Mouse (Mus musculus): ENCODE measurements around the gene Chpf.

Gene Chpf

DNA sequence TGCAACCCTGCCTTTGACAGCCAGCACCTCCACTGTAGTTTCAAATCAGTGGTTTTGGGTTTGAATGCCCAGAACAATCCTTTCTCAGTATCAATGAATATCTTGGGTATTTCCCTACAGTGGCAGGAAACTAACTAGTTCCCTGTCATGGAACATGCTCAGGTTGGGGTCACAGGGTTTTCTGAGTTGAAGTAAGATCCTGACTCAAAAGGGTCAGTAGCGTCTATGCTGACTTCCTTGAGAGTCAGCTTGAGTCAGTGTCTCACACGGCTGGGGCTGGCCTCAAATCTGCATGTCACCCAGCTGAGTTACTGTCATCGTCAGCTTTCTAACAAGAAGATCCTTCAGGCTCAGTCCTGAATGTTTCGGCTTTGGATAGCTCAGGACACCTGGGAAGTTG is 19.8 kb upstream of the Chpf start:
- DNase-seq: no peak

DNA sequence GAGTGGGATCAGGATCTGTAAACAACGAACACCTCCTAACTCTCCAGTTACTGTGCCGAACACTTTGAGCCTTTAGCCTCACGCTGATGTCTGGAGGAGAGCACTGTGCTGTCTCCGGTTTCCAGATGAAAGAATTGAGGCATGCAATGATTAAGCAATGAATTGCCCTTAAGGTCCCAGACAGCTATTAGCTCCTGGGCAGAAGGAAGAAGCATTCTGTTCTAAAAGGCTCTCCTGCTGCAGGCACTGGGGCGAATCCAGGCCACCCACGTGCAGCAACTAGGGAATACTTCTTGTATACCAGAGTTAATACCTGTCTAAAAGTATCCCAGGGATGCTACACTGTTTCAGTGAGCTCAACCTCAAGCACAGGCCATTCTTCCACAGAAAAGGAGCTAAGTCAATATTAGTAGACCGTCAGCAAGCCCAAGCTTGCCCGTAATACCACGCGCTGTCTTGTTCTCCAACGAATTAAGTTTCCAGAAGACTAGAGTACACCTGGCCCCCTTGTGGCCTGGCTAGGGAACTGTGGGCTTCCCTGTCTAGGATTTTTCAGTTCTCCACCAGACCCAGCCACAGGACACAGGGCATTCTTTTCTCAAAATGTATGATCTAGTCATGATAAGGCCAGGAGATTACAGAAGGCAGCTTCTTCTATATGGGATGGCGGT is 15.9 kb upstream of the Chpf start:
- DNase-seq: peak; percentile 42

DNA sequence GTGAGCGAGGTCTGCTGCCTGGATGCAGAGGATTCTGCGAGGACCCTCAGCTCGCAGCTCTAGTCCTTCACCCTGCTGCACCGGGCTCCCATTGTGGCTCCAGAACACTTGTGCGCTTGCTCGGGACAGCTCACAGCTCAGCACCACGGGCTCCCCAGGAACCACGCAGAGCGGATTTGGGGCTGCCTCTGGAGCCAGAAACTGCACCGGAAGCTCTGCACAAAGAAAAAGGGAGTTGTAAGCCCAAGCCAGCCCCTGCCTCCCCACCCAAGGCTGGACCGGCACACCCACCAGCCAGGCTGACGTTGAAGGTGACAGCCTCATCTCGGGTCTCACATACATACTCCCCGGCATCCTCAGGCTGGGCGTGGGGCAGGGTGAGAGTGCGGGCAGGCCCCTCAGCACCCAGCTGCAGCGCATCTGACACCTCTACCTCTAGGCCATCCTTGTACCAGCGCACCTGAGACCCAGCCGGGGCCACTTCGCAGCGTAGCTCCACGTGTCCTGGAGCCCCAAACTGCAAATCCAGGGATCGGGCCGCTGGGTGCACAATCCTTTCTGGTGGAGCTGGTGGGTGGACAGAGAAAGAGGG is 13.6 kb upstream of the Chpf start:
- no peak for DNase-seq

DNA sequence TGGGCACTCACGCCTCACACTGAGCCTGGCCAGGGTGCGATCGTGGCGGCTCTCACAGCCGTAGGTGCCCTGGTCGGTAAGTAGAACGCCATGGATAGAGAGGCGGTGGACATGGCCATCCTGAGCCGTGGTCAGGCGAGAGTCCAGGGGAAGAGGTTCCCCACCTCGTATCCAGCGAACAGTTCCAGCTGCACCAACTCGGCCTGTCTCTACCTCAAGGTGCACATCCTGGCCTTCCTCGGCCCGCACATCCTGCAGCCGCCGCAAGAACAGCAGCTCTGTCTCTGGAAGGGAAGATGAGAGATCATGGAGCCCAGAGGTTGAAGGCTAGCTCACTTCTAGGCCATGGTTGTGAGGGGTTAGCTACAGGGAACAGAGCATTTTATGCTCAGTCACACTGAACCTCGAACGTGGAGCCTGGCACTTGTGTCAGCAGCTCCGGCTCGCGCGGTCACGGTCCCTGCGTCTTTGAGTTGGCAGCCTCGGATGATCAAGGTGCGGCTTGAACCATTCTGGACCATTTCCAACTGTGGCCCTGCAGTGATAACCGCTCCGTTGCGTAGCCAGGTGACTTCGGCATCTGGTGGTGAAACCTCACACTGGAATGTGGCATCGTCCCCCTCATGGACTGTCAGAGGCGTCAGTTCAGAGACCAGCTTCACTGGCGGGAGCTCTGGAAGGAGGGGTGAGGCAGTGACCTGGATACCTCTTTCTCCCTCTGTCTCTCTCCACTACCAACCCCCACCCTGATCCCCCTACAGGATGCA is 11.9 kb upstream of the Chpf start:
- peak; percentile 33 for DNase-seq

DNA sequence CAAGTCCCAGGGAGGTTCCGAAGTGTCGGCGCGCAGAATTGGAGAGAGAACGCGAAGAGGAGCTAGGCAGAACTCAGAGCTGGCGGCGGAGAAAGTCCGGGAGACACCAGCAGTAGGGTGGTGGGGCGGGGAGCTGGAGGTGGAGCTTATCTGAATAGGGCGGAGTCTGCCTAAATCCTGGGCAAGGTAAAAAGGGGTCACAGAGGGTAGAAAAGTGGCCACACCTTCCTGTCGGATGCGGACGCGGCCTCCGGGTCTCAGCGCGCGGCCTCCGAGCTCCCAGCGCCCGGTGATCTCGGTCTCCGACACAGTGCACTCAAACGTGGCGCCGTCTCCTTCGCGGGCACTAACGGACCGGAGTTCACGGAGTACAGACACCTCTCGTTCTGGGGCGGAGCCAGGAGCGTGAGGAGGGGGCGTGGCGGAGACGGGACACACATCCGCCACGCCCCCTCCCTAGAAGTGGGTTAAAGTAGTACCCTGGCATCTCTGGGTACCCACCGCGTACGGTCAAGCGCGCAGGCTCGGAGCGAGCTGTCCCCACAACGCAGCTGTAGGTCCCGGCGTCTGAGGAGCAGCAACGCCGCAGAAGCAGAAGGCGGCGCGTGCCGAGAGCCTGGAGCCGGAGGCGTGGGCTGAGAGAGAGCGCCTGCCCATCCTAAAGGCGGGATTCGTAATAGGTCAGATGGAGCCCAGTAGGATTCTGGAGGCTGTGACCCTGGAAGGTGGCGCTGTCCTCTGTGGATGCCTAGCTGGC is 8.5 kb upstream of the Chpf start:
- DNase-seq: peak; percentile 87

DNA sequence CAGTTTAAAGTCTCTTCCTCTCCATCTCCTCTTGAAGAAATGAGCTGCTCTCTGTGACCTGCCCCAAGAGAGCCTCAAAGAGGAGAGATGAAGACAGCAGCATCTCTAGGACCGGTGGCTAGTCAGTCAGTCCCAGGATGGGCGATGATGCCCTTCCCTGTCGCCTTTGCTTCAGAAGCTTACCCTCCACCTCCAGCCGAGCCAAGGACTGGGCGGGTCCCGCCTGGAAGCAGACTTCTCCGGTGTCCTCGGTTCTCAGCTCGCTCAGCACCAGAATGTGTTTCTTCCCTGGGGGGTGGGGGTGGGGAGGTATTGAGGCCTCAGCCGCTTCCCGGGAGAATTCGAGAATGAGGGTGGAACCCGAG is 7.9 kb upstream of the Chpf start:
- DNase-seq: no peak

DNA sequence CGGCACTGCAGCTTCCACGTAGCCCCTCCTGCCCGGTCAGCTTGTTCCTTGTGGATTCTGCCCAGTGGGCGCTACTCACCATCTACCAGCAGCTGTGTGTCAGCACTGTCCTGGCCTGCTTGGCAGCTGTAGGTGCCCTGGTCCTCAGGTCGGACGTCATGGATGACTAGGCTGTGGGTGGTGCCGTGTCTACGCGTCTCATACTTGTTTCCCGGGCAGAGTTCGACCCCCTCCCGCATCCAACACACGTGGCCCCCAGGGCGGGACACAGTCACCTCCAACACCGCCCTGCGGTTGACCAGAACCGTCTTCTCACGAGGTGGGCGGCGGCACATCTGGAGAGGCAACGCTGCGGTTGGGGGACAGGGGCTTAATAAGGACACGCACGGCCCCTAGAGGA is 7.5 kb upstream of the Chpf start:
- peak; percentile 65 for DNase-seq

DNA sequence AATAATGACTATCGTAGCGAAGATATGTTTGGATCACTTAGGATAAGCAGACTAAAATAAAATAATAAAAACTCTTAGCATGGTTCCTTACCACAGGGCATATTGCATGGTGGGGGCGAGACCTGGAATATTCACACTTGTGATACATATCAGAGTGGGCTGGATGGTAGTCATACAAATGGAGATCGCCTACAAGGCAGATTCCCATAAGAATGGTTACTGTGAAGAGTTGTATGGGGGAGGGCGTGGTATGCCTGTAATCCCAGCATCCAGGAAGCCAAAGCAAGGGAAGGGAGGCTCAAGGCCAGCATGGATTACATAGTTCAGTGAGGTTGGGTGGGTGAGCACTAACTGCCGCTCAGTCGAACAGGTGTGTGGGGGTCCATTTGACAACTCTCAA is 1.6 kb upstream of the Chpf start:
- no peak for DNase-seq

DNA sequence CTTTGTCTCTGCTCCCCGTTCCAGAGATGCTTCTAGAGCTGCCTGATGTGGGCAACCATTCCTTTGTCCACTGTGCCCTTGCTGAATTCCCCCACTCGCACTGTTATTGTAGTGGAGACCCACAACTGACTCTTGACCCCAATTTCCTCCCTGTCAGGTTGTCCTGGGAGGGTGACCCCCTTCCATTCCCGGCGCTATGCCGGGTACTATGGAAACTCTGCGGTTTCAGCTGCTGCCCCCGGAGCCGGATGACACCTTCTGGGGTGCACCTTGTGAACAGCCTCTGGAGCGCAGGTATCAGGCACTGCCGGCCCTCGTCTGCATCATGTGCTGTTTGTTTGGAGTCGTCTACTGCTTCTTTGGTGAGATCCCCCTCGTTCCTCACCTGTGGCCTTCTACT is 929 bp upstream of the Chpf start:
- DNase-seq: peak; percentile 65

DNA sequence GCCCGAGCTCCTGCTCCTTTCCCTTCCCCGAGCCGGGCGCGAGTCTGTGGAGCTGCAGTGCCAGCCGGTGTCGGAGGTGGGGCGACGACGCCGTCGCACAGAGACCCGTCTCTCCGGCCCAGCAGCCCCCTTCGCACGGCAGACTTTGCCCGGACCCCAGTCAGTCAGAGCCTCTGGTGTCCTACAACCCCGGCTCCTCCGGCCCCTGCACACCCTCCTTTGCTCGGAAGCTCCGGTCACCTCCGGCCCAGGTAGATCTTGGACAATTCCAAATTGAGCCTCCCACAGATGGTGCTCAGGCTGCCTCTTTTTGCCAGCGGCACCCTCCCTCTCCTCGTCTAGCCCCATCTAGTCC is 505 bp upstream of the Chpf start:
- DNase-seq: no peak

DNA sequence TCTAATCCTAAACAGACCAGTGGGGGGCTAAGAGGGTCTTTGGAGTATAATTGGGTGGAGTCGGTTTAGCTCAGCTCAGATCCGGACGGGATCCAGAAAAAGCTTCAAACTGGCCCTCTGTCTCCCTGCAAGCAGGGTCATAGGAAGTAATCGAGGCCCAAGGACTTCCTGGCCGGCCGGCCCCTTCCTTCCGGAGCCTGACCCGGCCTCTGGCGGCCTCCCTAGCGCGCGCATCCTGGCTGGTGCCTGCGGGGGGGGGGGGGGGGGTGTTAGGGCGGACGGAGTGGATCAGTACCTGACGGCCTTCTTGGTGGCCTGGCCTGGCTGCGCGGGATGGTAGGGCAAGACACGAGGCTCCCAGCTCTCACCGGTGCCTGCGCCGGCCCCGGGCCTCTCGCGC is 610 bp downstream of the Chpf start:
- DNase-seq: no peak

DNA sequence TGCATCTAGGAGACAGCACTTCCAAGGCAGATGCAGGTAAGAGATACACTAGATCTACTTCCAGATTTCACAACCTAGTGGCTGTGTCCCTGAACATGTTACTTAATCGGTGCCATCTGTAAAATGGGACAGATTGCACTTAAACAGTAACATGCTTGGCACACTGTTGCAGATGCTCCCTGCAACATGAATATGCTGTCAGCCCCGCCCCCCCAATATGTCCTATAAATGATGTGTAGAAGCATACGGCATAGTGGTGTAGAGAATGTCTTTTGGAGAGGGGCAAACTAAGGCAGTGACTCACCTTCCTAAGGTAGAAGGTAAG is 1.2 kb downstream of the Chpf start:
- peak; percentile 45 for DNase-seq

DNA sequence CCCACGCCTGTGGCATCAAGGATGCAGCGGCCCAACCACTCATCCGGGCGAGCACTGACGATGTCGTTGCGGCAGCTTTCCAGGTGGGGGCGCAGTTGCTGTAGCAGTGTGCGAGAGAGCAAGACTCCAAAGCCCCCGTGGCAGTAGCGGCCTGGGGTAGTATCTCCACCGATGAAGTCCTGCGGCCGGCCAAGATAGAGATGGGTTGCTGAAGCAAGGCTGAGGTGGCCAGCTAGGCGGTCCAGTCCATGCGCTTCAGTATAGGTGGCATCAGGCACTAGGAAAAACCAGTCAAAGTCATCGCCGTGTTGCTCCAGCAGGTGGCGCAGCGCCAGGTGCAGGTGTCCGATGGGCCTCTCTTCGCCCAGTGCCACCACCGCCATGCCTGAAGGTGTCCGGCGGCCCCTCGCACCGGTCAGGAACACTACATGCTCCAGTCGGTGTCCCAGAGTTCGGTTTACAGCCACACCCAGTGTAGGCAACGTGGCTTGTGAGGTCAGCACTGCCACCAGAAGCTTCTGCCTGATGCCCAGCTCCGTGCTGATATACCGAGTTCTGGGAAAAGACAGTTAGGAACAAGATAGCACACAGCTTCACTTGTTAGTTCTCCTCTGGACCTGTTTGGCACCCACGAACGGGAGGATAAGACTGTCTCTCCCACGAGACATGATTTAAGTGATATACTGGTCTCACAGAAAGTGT is 1.7 kb downstream of the Chpf start:
- DNase-seq: peak; percentile 92

DNA sequence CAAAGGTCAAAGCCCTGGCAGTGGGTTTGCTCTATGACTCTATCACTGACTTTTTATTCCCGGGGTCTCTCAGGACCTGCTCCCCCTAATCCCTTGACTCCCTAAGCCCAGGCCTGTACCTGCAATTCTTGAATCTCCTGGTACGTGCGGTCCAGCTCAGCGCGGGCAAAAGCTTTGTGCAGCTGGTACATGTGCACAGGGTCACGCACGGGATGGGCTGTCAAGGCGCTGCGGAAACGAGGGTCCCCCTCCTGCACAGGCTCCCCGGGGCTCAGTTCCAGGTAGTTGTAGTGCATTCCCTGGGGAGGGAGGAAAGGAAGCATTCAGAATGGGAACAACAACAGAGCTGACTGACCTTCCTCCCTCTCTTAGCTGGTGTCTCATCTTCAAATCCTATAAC is 2.7 kb downstream of the Chpf start:
- peak; percentile 69 for DNase-seq

DNA sequence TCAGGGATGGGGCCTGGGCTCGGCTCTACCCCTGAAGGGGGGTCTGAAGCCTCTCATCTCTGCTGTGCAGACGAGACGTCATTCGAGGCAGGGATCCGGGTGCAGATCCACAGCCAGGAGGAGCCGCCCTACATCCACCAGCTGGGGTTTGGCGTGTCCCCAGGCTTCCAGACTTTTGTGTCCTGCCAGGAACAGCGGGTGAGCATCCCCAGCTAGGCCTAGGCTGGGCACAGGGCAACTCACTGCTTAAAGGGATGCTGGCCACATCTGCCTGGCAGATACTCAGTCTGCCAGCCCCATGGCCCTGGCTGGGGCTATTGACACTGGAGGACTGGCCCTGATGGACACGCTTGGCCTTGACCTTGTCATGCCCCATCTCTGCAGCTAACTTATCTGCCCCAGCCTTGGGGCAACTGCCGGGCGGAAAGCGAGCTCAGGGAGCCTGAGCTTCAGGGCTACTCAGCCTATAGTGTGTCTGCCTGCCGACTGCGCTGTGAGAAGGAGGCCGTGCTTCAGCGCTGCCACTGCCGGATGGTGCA is 9.8 kb downstream of the Chpf start:
- DNase-seq: no peak

DNA sequence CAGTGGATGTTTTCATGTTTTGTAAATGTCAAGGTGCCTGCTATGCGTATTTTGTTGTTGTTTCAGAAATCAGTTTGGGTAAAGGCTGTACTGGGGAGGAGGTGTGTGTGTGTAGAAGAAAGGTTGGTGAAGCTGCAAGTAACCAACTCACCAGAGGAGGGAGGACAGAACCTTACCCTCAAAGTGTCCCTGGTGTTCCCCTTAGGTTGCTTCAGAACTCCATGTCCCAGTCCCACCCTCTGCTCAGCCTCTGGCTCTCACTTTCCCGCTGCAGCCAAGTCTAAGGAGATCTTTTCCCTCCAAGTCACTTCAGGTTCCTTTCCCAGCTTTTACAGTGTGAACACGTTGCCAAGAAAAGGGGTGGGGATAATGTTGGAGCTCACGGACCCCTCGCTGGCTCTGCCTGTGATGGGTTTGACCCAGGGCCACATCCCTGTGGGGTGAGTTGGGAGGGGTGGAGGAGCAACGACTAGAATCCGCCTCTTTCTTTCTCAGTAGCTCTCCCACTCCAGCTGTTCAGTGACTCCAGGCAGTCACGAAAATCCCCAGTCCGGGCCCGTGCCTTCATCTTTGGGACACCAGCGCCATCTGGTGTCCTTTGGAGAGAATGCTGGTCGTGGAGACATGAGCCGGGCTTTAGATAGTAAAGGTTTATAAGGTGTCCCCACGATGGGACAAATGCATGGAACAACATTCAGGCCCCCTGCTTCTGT is 11.7 kb downstream of the Chpf start:
- peak; percentile 82 for DNase-seq

DNA sequence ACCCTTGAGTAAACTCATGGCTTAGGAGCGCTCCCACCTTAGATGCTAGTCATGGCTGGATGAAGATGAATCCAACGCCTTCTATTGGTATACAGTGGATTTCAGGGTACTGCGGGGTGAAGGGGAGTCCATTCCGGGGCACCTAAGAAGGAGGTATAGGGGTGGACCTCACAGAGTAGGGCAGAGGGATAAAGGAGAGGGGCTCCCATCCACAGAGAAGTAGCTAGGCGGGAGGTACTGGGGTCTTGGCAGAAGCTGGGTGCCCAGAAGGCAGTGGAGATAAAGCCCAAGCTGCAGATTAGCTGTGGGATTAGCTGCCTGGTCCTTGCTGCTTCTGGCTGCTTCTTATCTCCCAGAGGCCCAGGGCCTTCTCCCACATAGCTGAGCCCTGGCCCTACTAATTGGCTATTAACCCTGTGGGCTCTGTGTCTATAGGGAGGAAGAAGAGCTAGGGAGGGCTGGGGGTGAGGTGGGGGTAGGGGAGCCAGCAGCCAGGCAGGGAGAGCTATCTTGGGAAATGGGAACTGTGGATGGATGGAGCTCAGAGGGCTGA is 15.4 kb downstream of the Chpf start:
- DNase-seq: no peak

DNA sequence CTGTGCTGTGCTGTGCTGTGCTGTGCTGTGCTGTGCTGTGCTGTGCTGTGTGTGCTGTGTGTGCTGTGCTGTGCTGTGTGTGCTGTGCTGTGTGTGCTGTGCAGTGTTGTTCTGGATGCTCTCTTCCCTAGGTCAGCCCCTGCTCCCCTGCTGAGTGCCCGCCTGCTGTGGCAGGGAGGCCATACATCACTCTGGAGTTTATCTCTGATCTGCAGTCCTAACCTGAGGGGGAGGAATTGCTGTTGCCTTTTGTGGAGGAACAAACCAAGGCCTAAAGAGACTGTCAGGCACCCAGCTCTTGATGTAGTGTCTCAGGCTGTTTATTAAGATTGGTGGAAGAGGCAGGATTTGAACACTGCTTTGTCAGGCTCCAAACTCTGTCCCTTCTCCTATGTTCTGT is 16.5 kb downstream of the Chpf start:
- DNase-seq: no peak

DNA sequence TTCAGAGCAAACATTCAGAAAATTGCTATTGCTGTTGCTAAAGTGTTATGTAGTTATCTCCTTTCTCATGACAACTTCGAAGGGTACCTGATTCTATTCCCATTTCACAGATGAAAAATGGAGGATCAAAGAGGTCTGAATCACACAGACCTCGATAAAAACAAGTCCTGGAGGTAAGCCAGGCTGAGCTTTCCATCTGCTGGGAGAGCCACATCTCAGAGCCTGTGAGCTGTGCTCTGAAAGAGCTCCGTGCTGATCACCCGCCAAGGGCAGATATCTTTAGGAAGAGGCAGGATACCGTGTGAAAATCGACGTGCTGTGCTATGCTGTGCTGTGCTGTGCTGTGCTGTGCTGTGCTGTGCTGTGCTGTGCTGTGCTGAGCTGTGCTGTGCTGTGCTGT is 18.8 kb downstream of the Chpf start:
- DNase-seq: peak; percentile 45

DNA sequence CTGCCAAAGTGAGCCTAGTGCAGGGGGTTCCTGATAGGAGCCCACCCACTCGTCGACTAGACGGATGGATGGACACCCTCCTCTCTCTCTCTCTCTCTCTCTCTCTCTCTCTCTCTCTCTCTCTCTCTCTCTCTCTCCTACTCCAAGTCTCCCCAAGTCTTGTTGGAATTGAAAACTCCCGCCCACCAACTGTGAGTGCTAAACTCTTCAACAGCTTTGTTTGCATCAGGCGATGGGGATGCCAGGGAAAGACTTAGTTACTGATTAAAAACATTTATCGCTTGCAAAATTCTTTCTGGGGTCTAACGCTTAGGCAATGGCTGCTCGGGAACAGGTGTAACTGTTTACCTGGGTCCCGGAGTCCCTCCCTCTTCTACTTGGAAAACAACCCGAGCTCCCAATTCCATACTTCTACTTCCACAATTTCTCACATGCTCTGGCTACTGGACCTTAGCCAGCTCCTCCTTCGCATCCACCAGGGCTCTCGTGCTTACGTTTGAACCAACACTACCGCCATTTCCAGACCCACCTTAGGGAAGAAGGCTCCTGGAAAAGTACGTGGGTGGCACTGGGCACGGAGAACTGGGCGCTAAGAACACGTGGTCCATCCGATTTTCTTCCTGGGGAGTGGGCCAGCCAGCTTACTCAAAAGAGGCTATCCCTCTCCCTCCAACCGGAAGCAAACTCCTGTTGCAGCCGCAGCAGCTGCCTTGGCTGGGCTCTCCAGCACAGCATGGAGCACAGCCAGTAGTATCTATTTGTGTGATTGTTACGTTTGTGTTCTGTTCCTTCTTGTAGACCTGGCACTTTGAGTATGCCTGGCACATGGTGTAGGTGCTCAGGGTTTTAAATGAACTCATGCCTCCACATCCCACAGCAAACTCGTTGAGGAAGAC is 20.1 kb downstream of the Chpf start:
- DNase-seq: peak; percentile 51

Measured in cerebellum, adult 9-11 months (tissue).